Mouse (Mus musculus) liver, embryonic 13.5 days (tissue): ENCODE results near the gene Sept1. TPM values are rescaled to one million over a fixed set of nuclear protein-coding genes. Genes with fewer than 3 reads are reported as not detected.

ENCODE experiments used
- ATAC-seq: fragments of 200-750 bp; cut with Nextera tagmentation; 2 replicates; pipeline ENCODE4 v1.8.0; 2017; ENCODE audit warnings: low read depth, mild to moderate bottlenecking, moderate number of reproducible peaks, moderate library complexity
- DNase-seq: peaks from one replicate; pipeline ENCODE4 v3.0.0; 2022
- H3K27ac ChIP-seq: fragments of 300-500 bp; sonication (generic); 2 replicates; pipeline ENCODE4 v1.5.1; 2015; ENCODE audit warnings: moderate library complexity, mild to moderate bottlenecking, inconsistent platforms
- H3K27me3 ChIP-seq: fragments of 300-500 bp; sonication (generic); 2 replicates; pipeline ENCODE4 v1.6.1; 2015; ENCODE audit warnings: mild to moderate bottlenecking, inconsistent platforms
- H3K36me3 ChIP-seq: fragments of 300-500 bp; sonication (generic); 2 replicates; pipeline ENCODE4 v1.6.1; 2015; ENCODE audit warnings: mild to moderate bottlenecking, inconsistent platforms
- H3K4me1 ChIP-seq: fragments of 300-500 bp; sonication (generic); replicated peaks from 2 replicates; pipeline ENCODE4 v1.6.1; 2015; ENCODE audit warnings: inconsistent platforms
- H3K4me2 ChIP-seq: fragments of 300-500 bp; sonication (generic); 2 replicates; pipeline ENCODE4 v1.6.1; 2015; ENCODE audit warnings: inconsistent platforms, mild to moderate bottlenecking, moderate library complexity
- H3K4me3 ChIP-seq: fragments of 300-500 bp; sonication (generic); replicated peaks from 2 replicates; pipeline ENCODE4 v1.5.1; 2015; ENCODE audit warnings: mild to moderate bottlenecking, inconsistent platforms
- H3K9ac ChIP-seq: fragments of 300-500 bp; sonication (generic); 2 replicates; pipeline ENCODE4 v1.6.1; 2015; ENCODE audit warnings: mild to moderate bottlenecking, inconsistent platforms
- H3K9me3 ChIP-seq: fragments of 300-500 bp; sonication (generic); replicated peaks from 2 replicates; pipeline ENCODE4 v1.6.1; 2016; ENCODE audit warnings: inconsistent platforms
- WGBS: fragments of 180-500 bp; shearing (Covaris S2); methylation state at CpG from one replicate; pipeline ENCODE4 v1.1.7; 2015; ENCODE audit not compliant: insufficient replicate concordance; 5-methylcytosine and 5-hydroxymethylcytosine counted together
- polyA plus RNA-seq: library from polyadenylated mRNA; unstranded; fragments of >200 nt; fragmentation: Nextera tagmentation; extraction: Ambion mirVana; gene quantifications from 2 replicates; pipeline ENCODE4 v1.2.1, GENCODE M21; 2015

The Sept1 gene
- polyA plus RNA-seq, 1 experiment from 2014 or later = 9.8 TPM

DNA sequence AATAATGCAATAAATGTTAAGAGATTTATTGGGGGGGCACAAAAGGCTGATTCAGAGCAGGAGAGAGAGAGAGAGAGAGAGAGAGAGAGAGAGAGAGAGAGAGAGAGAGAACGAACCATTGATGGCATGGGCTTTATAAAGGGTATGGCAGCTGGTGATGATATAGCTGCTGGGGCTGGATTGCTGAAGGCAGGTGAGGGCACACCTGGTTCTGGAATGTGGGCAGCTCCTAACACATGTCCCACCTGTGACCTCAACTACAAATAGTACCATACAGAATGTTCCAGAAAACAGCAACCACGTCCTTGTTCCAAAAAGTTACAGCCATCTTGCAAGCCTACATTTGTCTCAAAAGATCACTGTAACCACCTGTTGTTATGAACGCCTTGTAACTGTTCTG, 1.6 kb downstream of the Sept1 start:
- H3K4me2 ChIP-seq = peak overlapping the region; percentile 89
- H3K4me3 ChIP-seq = peak overlapping the region; percentile 97
- DNase-seq = no peak
- peaks cover 68% of the 10 kb centered on the region for H3K4me1 ChIP-seq
- peak overlapping the region; percentile 96 for H3K9ac ChIP-seq
- no peaks in the 10 kb centered on the region for H3K9me3 ChIP-seq
- H3K27ac ChIP-seq = peak overlapping the region; percentile 93
- H3K27me3 ChIP-seq = no peaks in the 10 kb centered on the region
- WGBS = 50% methylated on average over 3 of the region's 3 CpGs
- no peak for ATAC-seq
- H3K36me3 ChIP-seq = peaks cover 25% of the 10 kb centered on the region

DNA sequence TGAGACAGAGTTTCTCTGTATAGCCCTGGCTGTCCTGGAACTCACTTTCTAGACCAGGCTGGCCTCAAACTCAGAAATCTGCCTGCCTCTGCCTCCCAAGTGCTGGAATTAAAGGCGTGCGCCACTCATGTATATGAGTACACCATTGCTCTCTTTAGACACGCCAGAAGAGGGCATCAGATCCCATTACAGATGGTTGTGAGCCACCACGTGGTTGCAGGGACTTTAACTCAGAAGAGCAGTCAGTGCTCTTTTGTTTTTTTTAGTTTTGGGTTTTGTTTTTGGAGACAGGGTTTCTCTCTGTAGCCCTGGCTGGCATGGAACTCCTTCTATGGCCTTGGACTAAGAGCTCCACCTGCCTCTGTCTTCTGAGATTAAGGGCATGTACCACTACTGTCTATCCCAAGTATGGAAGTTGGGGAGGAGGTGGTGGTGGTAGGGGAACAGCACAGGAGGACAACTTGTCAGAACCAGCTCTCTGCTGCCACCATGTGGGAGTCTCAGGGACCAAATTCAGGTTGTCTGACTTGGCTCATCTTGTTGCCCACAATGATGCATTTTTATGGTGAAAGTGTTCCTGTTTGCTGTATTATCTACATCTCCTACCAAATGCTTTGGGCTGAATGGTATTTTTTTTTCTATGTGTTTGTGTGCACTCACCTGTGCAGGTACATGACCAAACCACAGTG, 4.2 kb downstream of the Sept1 start:
- H3K27ac ChIP-seq = peak overlapping the region; percentile 93
- peaks cover 9% of the 10 kb centered on the region; the same call in 1 of the 2 replicates for H3K36me3 ChIP-seq
- DNase-seq = peak; percentile 76
- H3K4me1 ChIP-seq = peaks cover 82% of the 10 kb centered on the region
- WGBS = 44% methylated on average over 4 of the region's 4 CpGs
- no peak overlapping the region for H3K9ac ChIP-seq
- no peak overlapping the region for H3K4me2 ChIP-seq
- no peak overlapping the region for H3K4me3 ChIP-seq
- peak; percentile 18 for ATAC-seq
- H3K9me3 ChIP-seq = no peaks in the 10 kb centered on the region
- no peaks in the 10 kb centered on the region for H3K27me3 ChIP-seq

DNA sequence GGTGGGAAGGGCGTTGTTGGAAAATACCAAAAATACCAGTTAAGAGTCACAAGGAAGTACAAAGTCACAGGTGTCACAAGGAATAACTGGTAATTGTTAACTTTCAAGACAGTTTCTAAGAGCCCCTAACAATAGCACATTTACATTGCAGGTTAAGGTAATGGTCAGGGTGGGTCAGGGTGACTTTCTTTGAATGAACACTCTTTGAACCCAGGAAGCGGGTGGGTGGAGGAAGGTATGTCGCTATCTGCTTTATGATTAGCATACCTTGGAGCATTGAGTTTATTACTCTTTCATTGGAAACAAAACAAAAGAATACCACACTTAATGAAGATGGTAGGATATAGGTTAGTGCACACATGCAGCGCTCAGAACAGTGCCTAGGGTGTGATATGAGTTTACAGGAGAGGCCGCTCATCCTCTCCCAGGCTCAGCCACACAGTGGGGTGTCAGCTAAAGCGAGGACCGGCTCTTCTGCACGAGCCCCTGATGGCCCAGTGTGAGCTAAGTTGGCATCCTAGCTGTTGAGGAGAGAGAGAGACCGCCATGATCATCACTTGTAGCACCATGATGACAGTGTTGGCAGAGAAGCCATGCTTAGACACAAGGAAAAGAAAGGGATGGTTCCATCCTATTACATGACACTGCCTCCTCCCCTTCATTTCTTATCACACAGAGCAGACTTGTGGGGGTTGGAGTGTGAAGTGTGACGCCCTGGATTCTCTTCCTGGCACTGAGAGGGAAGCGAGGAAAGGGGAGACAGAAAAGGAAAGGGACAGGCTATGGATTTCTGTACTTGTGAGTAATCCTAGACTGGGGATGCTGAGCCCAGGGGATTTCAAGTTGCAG, 7.6 kb downstream of the Sept1 start:
- peak overlapping the region; percentile 68 for H3K4me2 ChIP-seq

DNA sequence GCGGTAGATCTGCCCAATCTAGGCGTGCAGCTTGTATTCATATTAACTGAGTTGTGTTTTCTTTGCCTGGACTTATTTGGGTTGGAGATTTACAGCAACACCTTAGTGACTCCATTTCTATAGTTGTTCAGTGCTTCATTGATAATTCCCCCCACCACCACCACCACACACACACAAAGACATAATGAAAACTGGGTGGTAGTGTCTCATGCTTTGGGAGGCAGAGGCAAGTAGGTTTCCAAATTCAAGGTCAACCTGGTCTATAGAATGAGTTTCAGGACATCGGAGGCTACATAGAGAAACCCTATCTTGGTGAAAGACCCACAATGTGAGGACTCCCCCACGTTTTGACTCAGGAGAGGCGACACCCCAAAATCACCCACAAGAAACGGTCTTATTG, 8.3 kb downstream of the Sept1 start:
- DNase-seq (no peak), ATAC-seq (no peak)
- Histone ChIP-seq H3K27me3 (no peaks in the 10 kb centered on the region), H3K4me2 (no peak overlapping the region), H3K9me3 (no peaks in the 10 kb centered on the region), H3K9ac (no peak overlapping the region; the same call in 1 of the 2 replicates), H3K36me3 (no peaks in the 10 kb centered on the region), H3K27ac (peak overlapping the region; percentile 97), H3K4me3 (no peak overlapping the region), H3K4me1 (peaks cover 76% of the 10 kb centered on the region)
- WGBS = 80% methylated on average over 6 of the region's 6 CpGs

More for the DNA sequence above, 7.6 kb downstream of the Sept1 start:
- ATAC-seq (peak; percentile 91), DNase-seq (peak; percentile 73)
- Histone ChIP-seq H3K9ac (peak overlapping the region; percentile 69), H3K4me1 (peaks cover 76% of the 10 kb centered on the region), H3K9me3 (no peaks in the 10 kb centered on the region), H3K27me3 (no peaks in the 10 kb centered on the region), H3K27ac (peak overlapping the region; percentile 97), H3K4me3 (peak overlapping the region; percentile 40), H3K36me3 (0 out of 2 replicates have a peak, but pooled peaks cover 2% of the 10 kb centered on the region)
- WGBS = 48% methylated on average over 11 of the region's 11 CpGs

DNA sequence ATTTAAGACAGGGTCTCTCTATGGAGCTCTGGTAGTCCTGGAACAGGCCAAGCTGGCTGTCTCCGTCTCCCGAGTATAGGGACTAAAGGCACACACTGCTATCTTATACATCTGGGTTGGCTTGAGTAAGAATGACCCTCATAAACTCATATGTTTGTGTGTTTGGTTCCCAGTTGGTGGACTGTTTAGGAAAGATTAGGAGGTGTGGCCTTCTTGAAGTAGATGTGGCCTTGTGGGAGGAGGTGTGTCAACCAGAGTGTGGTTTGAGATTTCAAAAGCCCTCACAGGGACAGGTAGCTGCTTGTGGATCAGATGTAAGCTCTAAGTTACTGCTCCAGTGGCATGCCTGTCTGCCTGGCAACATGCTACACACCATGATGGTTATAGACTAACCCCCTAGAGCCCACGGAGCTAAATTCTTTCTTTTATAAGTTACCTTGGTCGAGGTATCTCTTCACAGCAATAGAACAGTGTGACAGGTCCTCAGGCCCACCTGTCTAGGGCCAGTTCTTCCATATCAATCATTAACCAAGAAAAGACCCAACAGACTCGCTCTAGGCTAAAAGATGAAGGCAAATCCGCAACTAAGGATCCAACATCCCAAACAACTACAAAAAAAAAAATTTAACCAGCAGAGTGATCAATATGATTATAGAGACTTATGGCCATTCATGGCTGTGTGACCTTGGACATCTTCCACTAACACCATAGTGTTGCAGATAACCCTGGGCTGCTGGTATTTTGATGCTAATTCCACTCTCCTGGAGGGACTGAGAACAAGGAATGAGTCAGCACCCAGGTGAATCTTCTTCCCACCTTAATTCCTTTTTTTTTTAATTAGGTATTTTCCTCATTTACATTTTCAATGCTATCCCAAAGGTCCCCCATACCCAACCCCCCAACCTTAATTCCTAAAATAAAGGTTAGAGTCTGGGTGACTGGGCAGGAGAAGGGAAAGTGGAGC, 9.1 kb downstream of the Sept1 start:
- H3K4me2 ChIP-seq = peak overlapping the region; percentile 39
- no peaks in the 10 kb centered on the region for H3K27me3 ChIP-seq
- WGBS = 69% methylated on average over 6 of the region's 6 CpGs
- no peak overlapping the region for H3K4me3 ChIP-seq
- H3K27ac ChIP-seq = peak overlapping the region; percentile 97
- no peak for DNase-seq
- peaks cover 83% of the 10 kb centered on the region for H3K4me1 ChIP-seq
- no peaks in the 10 kb centered on the region for H3K9me3 ChIP-seq
- H3K36me3 ChIP-seq = no peaks in the 10 kb centered on the region
- peak overlapping the region; percentile 28; the same call in 1 of the 2 replicates for H3K9ac ChIP-seq
- peak; percentile 70 for ATAC-seq

DNA sequence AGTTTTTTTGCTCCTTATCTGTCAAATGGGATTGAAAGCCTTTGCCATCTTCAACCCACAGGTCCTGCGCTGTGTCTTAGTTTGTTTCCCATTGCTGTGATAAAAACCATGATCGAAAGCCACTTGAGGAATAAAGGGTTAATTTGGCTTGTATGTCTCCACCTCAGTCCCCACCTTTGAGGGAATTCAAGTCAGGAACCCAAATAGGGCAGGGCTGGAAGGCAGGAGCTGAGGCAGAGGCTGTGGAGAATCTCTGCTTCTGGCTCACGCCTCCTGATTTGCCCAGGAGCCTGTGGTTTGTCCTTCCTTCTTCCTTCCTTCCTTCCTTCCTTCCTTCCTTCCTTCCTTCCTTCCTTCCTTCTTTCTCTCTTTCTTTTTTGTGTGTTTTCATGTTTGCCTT, 9.8 kb downstream of the Sept1 start:
- H3K9ac ChIP-seq = peak overlapping the region; percentile 27; the same call in 1 of the 2 replicates
- WGBS = 88% methylated on average over 3 of the region's 3 CpGs
- H3K27ac ChIP-seq = peak overlapping the region; percentile 97

DNA sequence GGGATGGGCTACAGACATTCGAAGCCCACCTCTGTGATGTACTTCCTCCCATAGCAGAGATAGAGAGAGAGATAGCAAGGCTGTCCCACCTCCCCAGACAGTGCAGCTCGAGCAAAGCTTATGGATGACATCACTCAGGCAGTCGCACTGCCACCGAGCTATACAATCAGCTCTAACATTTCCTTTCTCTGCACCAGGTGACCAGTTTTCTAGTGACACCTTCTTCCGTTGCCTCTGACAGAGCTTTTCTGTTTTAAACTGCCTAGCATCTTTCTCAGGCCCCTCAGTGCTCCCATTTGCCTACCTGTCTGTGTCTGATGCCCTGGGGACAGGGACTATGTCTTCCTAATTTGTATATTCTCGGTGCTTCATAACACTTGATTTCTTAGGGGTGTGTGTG, 12.5 kb downstream of the Sept1 start:
- Histone ChIP-seq H3K9me3 (no peaks in the 10 kb centered on the region), H3K27me3 (no peaks in the 10 kb centered on the region), H3K4me2 (no peak overlapping the region), H3K4me3 (no peak overlapping the region), H3K4me1 (peaks cover 84% of the 10 kb centered on the region), H3K9ac (no peak overlapping the region; the same call in 1 of the 2 replicates), H3K27ac (peak overlapping the region; percentile 40), H3K36me3 (no peaks in the 10 kb centered on the region)
- DNase-seq (no peak), ATAC-seq (no peak)
- WGBS = 50% methylated on average over 6 of the region's 6 CpGs

More for the DNA sequence above, 9.8 kb downstream of the Sept1 start:
- Histone ChIP-seq H3K36me3 (no peaks in the 10 kb centered on the region), H3K27me3 (no peaks in the 10 kb centered on the region), H3K4me1 (peaks cover 85% of the 10 kb centered on the region), H3K4me3 (no peak overlapping the region), H3K9me3 (no peaks in the 10 kb centered on the region), H3K4me2 (peak overlapping the region; percentile 39; the same call in 1 of the 2 replicates)
- DNase-seq (no peak), ATAC-seq (no peak)

DNA sequence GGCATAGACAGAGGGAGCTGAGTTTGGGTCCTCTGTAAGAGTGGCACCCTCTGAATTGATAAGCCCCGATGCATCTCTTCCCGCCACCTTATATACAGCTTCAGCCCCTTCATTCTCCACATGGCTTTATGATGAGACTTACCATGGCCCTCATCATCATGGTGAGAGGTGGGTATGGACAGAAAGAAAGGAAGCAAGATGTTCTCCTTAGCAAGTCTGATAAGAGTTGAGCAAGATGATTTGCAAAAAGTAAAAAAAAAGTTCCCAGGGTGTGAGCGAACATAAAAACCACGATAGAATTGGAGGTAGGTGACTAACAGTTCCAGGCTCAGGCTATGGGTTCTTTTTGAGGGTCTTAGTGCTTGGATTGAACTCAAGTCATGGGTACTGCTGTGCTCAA, 14.3 kb downstream of the Sept1 start:
- 24% methylated on average over 4 of the region's 4 CpGs for WGBS
- no peak for DNase-seq
- peak overlapping the region; percentile 92 for H3K27ac ChIP-seq
- H3K9me3 ChIP-seq = no peaks in the 10 kb centered on the region
- H3K4me3 ChIP-seq = peak overlapping the region; percentile 31; the same call in 1 of the 2 replicates
- peak overlapping the region; percentile 53 for H3K4me2 ChIP-seq
- peak; percentile 55 for ATAC-seq
- H3K27me3 ChIP-seq = no peaks in the 10 kb centered on the region
- peaks cover 81% of the 10 kb centered on the region for H3K4me1 ChIP-seq
- H3K36me3 ChIP-seq = no peaks in the 10 kb centered on the region
- peak overlapping the region; percentile 61 for H3K9ac ChIP-seq

DNA sequence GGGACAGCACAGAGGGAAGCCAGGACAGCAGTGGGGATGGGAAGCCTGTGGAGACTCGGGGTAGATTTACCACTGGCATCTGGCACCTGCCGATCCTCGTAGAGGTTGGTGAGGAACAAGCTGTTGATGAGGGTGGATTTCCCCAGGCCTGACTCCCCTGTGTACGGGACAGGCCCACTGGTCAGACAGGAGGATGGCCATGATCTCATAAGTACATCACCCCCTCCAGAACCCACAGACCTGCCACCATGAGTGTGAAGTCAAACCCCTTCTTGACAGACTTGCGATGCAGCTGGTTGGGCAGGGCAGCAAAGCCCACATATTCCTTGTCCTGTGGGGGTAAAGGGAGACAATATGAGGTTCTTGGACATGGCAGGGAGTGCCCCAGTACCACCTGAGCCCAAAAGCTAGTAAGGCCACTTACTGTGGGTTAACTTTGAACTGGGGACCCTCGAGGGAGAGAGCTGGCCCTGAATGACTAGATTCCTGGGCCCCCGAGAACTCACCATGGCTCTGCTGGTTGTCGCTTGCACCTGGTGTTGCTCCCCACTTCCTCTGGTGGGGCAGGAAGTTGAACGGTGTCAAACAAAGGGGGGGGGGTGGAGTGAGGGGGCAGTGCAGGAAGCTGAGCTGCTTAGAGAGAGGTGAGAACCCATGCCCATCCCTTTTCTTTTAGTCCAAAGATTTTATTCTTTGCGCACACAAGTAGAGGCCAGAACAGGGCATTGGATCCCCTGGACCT, 14.9 kb downstream of the Sept1 start:
- H3K4me2 ChIP-seq = peak overlapping the region; percentile 53
- peaks cover 79% of the 10 kb centered on the region for H3K4me1 ChIP-seq
- H3K27me3 ChIP-seq = no peaks in the 10 kb centered on the region
- peak overlapping the region; percentile 61 for H3K9ac ChIP-seq
- H3K4me3 ChIP-seq = peak overlapping the region; percentile 31
- no peak; the same call in 1 of the 2 replicates for ATAC-seq
- H3K9me3 ChIP-seq = no peaks in the 10 kb centered on the region
- WGBS = 35% methylated on average over 10 of the region's 10 CpGs
- DNase-seq = no peak
- peak overlapping the region; percentile 92 for H3K27ac ChIP-seq
- no peaks in the 10 kb centered on the region for H3K36me3 ChIP-seq

DNA sequence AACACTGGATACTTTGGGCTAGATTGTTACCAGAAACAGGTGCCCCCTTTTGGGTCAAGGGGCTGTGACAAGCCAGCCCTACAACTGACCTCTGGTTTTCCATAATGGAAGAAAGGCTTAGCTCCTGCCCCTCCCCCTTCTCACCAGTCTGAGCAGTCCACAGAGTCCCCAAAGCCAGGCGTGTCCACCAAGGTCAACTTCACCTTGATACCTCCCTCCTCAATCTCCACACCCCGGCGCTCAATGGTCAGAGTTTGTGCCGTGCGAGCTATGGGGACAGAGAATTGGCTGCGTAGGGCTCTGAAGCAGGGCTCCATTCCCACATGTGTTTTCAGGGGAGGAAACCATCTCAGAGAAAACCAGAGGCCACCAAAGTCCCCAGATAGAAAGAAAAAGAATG, 15.5 kb downstream of the Sept1 start:
- DNase-seq (no peak), ATAC-seq (no peak)
- no peaks in the 10 kb centered on the region for H3K36me3 ChIP-seq
- 63% methylated on average over 6 of the region's 6 CpGs for WGBS
- H3K9me3 ChIP-seq = no peaks in the 10 kb centered on the region
- H3K4me3 ChIP-seq = peak overlapping the region; percentile 31
- peaks cover 75% of the 10 kb centered on the region for H3K4me1 ChIP-seq
- H3K4me2 ChIP-seq = peak overlapping the region; percentile 53
- no peaks in the 10 kb centered on the region for H3K27me3 ChIP-seq
- H3K9ac ChIP-seq = peak overlapping the region; percentile 61
- peak overlapping the region; percentile 92 for H3K27ac ChIP-seq
